Mouse (Mus musculus) fat pad, adult 2 months (tissue): ENCODE measurements at regions not wholly inside any gene's neighbourhood (a gene's known extent, or its start where the extent isn't known, plus 50 kb on each side); places are given as distances from the start of the nearest gene placed in this dataset.
A peak's percentile ranks its signal among the peaks of the same experiment; 100 is the strongest.

Source experiments
- DNase-seq: peaks from one replicate; pipeline ENCODE4 v3.0.0-alpha.2; 2011; ENCODE audit warnings: low read depth, low spot score; ENCODE audit errors: extremely low read depth

DNA sequence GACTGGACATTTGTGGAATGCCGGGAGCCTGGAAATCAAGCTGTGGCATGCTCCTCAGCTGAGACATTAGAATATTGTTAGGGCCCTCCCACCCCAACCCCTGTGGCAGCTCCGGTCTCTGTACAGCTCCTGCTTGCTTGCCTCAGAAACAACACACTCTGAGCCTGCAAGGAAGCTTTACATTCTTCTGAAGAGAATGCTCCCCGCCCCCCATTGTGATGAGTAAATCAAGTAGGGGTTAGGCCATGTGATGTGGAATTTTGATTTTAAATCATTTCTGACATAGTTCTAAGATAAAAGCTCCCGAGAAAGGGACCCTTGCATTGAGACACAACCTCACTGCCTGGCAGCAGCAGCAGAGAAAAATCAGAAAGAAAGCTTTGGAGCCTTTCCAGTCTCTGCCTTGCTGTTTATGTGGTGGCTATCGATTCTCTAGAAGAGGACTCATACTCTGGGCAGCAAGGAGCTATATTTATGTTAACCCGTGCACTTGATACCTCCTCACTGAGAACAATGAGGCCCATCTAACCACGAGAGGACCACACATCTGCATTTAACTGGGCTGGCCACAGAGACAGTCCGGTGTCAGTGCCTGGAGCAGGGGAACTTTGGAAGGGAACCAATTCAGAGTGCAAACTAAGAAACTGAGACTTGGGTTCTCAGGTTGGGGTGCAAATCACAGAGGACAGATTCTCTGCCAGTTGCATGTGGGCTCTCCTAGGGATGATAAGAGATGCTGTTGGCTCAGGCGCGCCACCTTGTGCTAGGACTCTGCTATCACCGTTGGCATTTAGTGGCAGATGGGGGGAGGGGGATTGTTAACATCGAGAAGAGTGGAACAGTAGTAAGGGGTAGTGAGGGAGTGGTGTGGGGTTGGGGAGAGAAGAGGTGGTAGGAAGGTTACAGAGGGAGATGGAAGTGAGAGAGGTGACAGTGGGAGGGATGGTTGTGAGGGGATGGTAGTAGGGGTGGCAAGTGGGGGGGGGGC lies 218.7 kb upstream of the Camk1g start:
- DNase-seq, result no peak

DNA sequence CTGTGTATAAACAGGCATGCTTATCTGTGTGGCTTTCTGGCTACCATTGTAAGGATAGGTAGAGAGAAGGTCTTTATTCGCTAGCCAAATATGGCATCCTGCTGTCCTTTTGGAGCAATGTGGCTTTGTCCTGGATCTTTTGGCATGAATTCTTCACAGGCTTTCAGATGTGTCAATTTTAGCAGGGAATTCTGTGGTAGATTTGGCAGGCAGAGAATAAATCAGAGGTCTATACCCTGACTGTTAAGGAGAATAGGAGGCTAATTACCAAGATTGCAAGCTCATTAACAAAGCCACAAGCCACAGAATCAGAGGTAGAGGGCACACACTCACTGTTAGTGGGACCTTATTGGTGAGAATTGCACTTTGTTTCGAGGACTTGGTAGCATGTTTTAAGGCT lies 217.2 kb upstream of the Camk1g start:
- DNase-seq, result no peak

DNA sequence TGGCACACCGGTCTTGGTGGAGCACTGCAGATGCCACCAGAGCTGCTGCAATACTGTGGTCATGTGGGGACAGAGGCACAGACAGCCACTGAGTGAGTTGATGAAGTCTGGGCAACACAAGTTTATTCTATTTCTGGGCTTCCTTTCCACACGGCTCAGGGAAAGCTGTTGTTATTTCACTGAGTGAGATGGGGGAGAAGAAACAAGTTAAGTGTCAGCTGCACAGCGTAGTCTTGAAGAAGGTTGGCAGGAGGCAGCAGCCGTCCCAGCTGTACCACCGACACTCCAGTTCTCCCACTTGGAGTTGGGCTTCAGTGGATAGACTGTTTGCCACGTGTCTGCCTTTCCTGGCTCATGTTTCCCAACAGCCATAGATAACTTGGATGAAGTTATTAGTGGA lies 216.8 kb upstream of the Camk1g start:
- no peak for DNase-seq

DNA sequence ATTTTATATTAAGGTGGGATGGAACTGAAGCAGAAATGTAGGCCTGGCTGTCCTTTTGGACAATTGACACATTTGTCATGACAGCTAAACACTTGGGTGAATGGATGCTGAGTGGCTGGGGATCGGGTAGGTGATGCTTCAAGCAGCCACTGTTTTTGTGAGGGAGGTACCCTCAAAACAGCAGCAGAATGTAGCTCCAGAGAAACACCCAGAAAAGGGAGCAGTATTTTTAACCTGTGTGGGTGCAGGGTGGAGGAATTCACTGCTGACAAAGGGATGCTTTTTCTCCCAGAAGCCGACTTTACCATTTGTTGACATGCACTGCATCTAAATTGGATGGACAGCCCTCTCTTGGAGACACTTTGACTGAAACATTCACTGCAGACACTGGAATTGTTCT lies 213.7 kb upstream of the Camk1g start:
- no peak for DNase-seq

DNA sequence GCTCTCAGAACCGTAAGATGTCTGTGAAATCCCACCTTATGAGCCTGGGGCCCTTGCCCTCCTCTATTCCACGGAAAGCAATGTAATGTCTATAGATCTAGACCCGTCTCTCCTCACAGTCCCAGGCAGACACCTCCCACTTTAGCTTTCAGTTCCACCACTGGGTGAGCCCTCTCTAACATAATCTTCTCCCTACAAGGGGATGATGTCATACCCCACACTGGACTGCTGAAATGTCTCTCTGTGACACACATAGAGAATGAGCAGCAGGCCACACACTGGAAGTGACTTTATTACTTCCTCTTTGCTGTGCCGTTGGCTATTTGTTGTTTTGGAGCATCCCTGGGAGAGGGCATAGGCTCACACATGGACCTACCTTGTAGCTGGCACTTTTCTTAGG lies 210.3 kb upstream of the Camk1g start:
- DNase-seq, result no peak

DNA sequence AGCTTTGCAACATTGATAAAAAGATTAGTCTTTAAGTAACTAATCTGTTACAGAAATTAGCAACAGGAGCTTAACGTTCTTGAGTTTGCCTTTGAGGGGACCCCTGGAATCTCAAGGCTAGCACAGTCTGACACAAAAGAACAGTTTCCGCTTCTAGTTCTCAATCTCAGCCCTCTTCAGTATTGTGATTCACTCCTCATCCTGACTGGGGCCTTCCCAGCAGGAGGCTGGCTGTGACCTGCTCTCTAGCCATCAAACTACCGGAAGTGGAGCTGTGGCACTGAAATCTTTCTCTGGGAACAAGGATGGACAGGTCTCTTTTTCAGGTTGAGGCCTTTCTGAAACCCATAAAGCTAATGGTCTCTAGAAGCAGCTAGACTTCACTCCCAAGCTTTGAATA lies 209.6 kb upstream of the Camk1g start:
- DNase-seq, result no peak

DNA sequence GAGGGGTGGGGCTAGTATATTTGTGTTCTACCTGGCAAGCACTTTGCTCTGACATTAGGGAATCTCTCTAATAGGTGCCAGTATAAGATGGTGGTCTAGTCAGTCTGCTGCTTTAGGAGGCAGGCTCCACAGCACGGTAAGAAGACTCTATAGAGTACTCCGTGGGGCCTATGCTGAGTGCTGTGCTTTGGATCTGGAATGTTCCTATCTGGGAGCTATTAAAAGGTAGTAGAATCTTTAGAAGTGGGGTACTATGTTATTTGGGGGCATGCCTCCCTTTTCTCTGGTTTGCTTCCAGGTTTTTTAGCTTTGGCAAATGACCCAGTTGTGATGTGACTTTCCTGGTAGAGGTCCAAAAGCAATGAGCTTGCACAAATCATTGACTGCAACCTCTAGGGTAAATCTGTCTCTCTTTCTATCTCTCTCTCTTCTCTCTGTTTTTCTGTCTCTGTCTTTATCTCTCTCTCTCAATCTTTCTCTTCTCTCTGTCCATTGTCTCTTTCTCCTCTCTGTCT lies 208.6 kb upstream of the Camk1g start:
- DNase-seq, result no peak

DNA sequence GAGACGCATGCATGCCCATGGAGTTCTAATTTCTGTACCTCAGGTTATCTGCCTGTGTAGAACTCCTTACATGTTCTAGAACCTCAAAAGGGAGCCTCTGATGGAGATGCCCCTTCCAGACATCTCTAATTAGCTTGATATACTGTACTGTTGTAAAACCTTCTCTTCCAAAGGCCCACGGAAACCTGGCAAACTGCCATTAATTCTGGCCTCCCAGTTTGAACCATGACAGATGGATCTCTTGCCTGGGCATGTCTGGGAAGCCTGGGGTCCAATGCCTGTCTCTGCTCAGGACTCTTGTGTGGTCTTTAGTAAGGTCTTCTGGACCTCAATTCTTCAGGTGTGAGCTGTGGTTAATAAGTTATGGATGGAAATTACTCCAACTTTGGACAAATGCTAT lies 207.7 kb upstream of the Camk1g start:
- DNase-seq, result no peak

DNA sequence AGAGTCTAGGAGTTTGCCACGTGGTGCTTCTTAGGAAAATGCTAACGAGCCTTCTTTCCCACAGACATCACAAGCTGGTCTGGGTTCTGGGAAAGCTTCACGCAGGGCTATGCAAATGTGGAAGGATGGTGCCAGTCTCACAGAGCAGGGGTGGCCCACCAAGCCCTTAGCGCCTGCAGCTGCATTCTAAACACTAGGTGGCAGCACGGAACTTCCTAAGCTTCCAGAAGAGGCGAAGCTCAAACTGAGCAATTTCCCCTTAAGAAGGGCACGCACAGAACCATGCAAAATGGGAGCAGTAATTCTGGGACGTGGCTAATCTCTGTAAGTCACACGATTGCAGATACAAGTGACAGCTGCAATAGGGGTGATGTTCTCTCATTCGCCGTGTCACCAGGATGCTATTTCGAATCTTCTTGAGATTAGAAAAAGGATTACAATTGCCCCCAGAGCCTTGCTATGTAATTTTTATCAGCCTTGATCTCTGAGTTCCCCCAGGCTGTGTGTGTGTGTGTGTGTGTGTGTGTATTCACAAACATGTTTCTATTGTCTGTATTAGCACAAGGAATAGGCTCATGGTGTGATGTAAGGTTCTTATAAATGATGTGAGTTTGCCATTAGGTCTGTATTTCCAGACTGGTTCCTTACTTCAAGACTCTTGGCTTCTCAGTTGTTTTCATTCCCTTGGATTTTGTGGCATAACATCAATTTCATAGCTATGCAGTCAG lies 206.1 kb upstream of the Camk1g start:
- no peak for DNase-seq

DNA sequence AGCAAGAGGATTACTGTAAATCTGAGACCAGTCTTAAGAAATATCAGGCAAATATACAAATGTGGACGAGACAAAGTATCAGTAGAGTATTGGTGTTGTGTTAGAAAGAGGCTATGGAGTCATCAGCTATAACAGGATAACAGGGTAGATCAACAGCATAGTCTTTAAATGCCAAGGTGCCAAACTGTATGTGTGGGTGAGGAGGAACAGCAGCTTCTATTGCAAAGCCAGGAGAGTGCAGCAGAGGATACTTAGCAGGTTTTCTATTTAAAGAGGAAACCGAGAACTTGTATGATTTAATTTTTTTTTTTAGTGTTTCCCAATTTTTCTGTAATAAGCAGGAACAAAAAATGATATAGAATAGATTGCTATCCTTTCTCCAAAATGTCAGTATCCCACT lies 202.7 kb upstream of the Camk1g start:
- no peak for DNase-seq

DNA sequence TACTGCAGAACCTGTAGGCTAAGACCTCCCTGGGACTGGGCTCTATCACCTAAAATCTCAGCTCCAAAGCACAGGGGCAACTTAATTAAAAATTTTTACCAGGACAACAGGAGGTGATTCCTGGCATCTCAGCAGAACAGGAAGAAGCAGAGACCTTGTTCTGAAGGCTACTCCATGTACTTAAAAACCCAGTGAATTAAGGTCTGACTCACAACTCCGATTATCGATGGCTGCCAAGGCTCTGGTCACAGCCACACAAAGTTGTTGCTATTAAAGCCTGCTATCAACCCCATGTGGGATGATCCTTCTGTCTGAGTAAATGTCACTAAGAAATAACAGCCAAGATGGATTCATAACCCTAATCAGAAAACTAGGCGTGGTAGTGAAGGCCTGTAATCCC lies 202.3 kb upstream of the Camk1g start:
- DNase-seq, result no peak

DNA sequence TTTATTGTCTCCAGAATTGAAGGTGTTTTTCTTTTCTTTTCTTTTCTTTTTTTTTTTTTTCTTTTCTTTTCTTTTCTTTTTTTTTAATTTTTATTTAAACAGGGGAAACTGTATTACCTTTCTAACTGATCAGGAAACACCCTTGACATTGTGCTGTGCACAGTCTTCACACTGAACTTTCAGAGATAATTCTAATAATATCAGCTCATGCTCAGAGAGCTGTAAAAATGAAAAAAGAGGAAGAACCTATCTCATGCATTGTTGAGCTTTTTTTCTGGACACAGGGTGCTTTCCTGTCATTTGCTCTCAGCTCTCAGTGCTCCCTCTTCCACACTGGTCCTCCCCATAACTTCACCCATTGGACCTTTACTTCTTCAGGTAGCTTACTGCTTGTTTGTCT lies 201.0 kb upstream of the Camk1g start:
- DNase-seq, result no peak

DNA sequence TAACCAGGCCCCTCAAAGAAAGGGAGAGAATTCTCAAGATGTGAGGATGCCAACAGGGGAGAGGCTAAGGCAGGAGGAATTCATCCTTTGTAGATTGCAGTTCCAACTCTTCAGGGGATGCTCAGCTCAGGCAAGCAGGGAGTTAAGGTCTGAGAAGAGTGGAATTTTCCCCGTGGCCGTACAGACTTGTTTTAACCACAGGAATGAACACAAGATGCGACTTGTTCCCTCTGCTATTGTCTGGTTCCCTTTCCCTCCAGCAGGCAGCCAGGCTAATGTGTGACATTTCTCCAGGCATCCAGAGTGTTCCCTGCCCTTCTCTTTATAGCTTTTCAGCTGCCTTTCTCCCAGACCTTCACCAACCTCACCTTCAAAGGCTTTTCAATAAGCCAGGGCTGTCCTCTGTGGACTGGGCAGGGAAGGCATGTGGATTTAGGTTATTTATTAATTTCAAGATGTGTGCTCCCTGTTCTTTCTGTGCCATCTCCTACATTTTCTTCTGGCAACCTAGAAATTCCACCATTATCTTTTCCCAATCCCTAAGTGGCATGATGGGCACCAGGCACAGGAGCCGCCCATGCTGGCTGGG lies 198.6 kb upstream of the Camk1g start:
- DNase-seq, result no peak

DNA sequence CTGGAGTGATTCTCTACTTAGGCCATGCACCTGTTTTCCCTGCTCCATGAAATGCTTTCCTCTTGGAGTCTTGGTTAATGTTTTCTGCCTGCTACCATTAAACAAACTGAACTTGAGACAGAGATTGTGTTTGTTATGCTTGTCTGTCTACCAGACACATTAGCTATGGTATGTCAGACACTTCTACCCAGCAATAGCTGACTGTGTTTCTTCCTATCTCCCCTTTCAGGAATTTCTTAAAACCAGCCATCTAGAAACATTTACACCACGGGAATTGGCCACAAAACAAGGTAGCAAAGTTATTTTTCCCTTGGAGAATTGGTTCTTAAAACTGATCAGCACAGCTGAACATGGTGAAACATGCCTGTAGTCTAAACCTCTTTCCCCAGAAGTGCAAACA lies 197.1 kb upstream of the Camk1g start:
- no peak for DNase-seq

DNA sequence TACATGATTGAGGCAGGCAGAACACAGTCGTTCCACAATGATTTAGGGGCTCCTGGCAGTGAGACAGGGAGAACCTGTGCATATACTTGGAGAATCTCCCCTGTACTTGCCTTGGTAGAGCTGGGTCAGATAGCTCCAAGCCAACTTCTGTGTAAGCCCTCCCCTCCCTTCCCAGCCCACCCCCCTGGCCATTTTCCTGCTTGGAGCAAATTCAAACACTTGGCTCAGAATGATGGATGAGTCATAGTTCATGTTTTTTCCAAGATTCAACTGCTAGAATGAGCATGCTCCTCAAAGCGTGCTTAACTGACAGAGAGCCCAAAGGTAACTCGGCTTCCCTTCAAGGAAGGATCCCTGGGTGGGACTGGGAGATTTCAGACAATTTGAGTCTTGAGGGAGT lies 194.1 kb upstream of the Camk1g start:
- DNase-seq, result no peak

DNA sequence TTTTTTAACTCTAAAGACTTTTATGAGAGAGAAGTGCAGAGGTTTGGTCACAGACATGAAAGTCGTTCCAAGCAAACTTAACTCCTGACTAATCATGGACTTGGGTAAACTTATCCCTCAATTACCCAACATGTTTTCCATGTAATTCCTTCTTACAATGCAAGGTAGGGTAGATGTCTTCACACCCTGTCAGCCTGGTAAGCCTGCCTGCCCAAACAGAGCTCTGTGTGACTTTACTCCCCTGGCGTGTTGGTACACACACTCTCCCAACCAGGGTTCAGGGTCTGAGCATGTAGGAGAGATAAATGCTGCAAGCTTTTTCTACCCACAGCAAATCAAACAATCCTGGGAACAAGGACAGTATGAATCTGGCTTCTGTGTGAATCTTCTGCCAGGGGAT lies 192.1 kb upstream of the Camk1g start:
- peak; percentile 97 for DNase-seq

DNA sequence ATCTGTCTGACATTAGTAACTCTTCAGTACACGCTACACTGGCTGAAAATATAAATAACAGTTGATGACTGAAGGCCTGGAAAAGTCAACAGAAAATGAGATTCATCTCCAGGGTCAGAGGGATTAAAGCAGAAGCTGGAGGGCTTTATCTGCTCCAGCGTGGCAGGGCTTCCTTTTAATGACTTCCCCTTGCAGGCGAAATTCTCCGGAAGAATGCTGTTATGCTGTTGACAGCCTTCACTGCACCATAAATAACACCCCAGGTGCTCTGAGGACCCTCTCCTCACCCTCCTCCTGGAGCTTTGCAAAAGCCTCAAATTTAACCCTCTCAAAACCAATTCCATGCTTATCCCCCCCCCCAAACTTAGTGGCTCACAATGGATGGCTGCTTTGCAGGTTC lies 188.0 kb upstream of the Camk1g start:
- DNase-seq, result no peak

DNA sequence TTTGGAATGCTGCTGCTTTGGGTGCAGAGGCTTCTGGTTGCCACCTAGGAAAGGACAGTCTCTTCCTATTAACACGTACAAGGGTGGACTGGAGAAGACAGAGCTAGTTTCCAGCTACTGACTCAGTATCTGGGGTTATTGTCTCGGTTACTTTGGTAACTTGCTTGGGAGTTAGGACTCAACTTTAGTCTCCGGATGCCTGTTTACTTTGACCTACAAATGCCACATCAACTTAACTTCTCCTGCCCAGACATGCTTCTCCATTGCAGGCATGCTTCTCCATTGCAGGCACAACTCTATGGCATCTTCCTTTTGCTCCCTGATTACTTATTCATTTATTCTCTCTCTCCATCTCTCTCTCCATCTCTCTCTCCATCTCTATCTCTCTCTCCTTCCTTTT lies 184.6 kb upstream of the Camk1g start:
- no peak for DNase-seq

DNA sequence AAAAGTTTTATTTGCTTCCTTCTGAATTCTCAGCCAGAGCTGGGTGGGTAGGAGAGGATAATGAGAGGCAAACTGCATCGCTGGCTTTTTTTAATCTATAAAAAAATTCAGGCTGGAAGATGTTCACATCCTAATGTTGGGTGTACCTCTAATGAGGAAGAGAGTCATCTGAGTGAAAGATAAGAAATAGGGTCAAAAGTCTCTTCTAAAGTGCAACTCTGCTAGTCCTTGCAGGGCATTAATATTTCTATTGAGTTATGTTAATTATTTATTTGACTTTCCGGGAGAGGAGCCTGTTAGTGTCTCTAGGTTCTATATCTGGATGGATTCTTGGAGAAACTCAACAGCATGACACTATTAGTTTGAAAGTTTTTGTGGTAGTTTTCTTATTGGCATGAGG lies 182.2 kb upstream of the Camk1g start:
- no peak for DNase-seq

DNA sequence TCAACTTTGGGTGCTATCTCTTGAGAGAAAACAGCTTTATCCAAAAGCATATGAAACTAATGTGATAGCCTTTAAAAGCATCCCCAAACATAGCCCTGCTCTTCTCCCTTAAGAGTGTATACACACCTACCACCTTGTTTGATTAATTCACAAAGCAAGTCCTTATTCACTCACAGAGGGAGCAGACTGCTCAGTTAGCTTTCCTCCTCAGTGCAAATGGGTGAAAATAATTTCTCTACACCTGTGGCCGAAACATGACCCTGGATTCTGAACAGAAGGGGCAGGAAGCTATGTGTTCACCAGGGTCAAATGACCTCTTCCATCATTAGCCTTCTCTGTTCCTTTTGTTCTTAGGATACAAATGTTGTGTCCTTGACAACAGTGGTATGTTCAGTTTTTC lies 181.2 kb upstream of the Camk1g start:
- no peak for DNase-seq

DNA sequence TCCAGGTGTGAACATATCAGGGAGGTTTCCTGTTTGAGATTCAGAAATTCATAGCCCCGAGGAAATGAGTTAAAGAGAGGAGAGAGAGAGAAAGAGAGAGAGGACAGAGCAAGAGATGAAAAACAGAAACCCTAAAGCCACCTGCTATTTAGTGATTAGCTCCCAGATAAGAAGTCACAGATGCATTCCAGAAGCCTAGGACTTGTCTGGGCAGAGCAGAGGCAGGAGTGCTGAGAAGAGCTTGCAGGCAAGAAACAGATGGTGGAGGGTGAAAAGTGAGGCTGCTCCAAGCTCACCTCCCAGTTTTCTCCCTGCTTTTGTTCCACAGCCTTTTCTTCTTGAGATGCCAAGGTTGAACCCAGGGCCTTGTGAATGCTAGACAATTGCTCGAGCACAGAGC lies 180.7 kb upstream of the Camk1g start:
- no peak for DNase-seq

DNA sequence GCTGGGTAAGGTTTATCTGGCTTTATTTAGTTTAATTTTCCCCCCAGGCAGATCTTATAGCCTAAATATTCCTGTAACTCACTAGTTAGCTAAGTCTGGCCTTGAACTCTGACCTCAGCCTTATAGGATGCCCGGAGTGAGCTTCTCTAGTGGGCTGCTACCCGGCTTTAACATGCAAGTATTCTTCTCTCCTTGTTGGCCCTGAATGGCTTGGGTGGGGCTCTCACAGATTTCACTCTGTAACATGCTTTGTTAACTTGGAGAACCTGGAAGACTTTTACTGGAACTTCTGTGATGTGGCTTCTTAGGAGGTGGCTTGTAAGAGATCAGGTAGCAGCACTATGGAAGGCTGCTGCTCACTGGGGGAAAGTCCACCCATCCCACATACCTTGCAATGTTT lies 177.3 kb upstream of the Camk1g start:
- DNase-seq, result no peak
